Mouse (Mus musculus) heart, postnatal 0 days (tissue): ENCODE results near the gene Arrdc1.

ENCODE experiments used
- CTCF ChIP-seq: IDR thresholded peaks from 2 replicates; pipeline ENCODE4 v1.5.1; 2016; ENCODE audit warnings: antibody characterized with exemption, control low read depth, low read depth
- EP300 ChIP-seq: IDR thresholded peaks from 2 replicates; pipeline ENCODE4 v1.6.1; 2016; ENCODE audit warnings: antibody characterized with exemption, low read depth

GRCm38 (mm10) chr2:24925284-24925683, 9.8 kb downstream of the Arrdc1 start:
- TF ChIP-seq CTCF: no peak
- no peak for TF ChIP-seq EP300
